Mouse (Mus musculus): ENCODE measurements around the gene Col27a1.
A peak's percentile ranks its signal among the peaks of the same experiment; 100 is the strongest.

Col27a1 gene

DNA sequence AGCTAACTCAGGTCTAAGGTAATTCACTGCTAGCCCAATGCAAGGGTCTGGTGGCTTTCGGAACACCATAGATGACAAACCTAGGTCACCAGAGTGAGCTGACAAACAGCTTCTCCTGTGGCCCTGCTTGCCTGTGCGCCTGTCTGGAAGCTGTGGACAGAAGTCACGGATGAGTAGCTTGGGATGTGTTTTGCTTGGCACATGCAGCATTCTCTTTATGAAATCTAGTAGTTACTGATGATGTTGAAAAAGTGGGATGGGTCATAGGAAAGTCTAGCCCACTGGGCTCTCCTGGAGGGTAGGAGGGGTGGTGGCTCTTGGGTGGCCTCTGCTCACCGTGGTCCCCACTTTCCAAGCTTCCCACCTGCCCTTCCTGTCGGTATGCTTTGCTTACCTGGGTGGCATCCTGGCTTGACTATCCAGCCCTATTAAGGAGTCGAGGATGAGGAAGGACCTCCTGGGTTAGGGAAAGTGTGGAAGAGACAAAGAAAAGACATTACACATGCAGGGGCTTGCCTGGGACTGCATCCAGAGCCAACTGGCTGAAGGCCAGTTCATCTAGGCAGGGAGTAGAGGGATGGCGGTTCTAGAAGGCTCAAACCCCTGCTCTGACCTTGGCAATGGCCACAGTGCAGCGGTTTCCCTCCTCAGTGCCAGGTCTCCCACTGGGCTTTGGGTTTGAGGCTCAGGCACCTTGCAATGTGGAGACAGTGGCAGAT, 12.5 kb downstream of the Col27a1 start:
- DNase-seq: no peak

- DNase-seq: no peak
Measured at GRCm38 (mm10) chr4:63226883-63227235, 13.1 kb downstream of the Col27a1 start.

- peak; percentile 71 for DNase-seq
Measured at GRCm38 (mm10) chr4:63228943-63229342, 15.1 kb downstream of the Col27a1 start.

- no peak for DNase-seq
Measured at GRCm38 (mm10) chr4:63229991-63230581, 16.3 kb downstream of the Col27a1 start.

GRCm38 (mm10) chr4:63231121-63231520, 17.3 kb downstream of the Col27a1 start:
- DNase-seq: no peak

DNA sequence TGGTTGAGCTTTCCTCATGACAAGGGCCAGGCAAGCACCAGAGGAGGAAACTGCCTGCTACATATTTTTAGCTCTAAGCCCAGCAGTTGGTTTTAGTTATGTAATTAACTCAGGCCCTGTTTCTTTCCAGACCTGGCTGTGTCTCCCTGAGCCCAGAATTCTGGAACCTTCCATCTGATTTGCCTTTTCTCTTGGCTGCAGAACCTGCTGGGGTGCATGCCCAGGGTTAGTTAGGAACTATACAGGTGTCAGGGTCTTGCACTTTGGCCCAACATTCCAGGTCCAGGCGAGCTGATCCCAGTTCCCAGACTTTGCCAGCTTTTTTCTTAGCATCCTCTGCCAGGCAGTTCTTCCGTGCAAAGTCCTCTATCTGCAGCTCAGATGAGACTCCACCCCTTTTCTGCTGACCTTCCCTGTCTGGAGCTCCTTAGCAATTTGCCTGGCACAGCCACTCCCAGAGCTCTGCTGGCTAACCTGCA, 18.8 kb downstream of the Col27a1 start:
- DNase-seq: no peak

DNA sequence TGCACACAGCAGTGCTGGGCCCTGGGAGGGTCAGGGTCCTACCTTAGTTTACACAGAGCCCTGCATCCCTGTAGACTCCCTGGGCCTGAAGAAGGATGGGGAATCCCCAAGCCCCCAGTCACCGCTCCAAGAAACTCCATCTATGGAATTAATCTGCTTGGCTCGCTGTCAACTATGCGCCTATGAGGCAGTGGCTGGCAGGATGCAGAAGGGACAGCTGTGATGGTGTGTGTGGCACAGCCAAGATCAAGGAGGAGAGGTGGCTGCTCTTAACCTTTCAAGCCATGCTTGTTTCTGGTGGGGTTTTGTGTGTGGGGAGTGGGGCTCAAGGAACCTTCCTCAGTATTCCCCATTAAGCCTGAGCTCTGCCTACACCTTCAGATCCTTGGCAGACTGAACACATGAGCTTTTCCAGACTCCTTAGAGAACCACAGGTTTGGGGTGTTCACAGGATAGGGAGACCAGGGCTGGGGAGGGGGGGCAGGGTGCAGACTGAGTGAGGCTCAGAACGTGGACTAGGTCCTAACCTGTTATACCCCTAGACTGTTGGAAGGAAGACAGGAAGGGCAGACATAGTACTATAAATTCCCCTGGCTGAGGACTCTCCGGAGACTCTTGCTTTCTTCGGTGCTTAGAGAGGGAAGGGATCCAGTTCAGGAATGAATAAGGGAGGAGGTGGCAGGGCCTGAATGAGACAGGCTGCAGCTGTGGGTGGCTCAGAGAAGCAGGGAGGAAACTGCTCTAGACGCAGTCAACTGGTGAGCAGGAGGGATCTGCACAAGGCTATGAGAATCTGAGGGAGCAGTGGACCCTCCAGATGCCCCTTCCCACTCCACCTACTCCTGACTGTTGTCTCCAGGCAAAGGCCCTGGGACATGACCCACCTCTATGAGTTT, 20.0 kb downstream of the Col27a1 start:
- DNase-seq: peak; percentile 51

DNA sequence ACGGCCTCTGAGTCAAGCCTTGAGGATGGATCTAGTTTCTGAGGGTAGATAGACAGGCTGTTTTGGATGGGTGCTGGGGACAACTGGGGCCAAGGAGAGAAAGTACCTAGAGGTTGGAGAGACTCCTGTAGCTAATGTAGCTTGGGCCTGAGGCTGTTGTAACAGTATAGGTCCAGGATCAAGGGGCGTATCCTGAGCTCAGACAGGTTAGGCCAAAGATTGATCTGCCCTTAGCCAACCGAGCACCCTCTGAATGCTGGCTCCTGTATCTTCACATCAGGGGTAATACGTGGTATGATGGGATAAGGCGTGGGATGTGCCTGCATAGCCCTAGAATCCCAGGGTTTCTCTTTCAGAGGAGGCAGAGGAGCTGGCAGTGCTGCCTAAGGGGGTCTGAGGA, 21.0 kb downstream of the Col27a1 start:
- DNase-seq: no peak

GRCm38 (mm10) chr4:63236235-63236634, 22.4 kb downstream of the Col27a1 start:
- DNase-seq: no peak

- no peak for DNase-seq
Measured at GRCm38 (mm10) chr4:63237225-63237624, 23.4 kb downstream of the Col27a1 start.

- DNase-seq: no peak
Measured at GRCm38 (mm10) chr4:63238141-63238540, 24.3 kb downstream of the Col27a1 start.

DNA sequence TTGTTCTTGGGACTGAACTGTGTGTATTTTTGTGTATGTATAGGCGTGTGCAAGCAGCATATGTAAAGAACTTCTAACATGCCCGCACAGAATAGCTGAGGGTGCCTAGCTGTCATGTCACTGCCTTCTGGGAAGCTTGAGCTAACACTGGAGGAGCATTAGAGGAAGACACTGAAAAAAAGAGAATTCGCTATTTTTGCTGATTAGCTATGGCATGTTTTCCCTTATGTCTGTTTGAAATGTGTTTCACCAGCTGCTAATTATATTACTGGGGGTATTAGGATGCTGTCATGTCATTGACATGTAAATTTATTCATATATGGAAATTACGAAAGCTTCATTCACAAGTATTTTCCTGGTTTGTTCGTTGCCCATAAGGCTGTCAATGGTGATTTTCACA, 24.9 kb downstream of the Col27a1 start:
- no peak for DNase-seq

DNA sequence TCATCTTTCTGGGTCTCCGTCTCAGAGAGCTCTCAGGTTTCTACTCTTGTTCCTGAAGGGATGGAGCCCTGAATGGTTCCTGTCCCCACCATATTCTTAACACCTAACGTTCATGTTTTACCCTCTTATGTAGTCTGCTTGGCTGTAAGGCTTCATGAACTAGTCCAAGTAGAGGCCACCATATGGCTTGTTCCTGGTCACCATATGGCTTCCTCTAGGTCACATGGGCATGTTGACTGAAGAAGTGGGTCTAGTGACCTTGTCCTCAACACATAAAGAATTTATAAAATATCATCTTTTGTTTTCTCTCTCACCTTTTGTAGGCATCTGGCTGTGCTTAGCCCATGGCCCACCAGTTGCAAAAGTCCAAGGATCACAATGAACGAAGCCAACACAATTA, 27.2 kb downstream of the Col27a1 start:
- DNase-seq: no peak

- DNase-seq: no peak
Measured at GRCm38 (mm10) chr4:63247991-63248390, 34.2 kb downstream of the Col27a1 start.

DNA sequence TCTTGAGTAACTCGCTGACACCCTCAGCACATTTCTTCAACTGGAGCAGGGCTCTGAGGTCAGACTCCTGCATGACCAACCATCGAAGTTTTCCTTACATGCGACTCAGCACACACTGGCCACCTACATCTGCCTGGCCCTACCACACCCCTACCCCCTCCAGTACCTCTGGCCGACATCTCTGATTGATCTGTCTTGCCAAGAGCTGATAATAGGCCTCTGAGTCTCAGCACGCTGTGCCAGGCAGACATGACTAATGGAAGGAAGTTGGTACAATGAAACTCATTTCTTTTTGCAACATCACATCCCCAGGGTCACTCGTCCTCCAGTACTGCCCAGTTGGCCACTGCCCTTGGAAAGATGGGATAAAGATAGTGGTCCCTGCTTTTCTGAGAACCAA, 35.1 kb downstream of the Col27a1 start:
- DNase-seq: no peak

- peak; percentile 28 for DNase-seq
Measured at GRCm38 (mm10) chr4:63251760-63252159, 38.0 kb downstream of the Col27a1 start.

- no peak for DNase-seq
Measured at GRCm38 (mm10) chr4:63253716-63254115, 39.9 kb downstream of the Col27a1 start.

GRCm38 (mm10) chr4:63254151-63254550, 40.3 kb downstream of the Col27a1 start:
- DNase-seq: no peak

DNA sequence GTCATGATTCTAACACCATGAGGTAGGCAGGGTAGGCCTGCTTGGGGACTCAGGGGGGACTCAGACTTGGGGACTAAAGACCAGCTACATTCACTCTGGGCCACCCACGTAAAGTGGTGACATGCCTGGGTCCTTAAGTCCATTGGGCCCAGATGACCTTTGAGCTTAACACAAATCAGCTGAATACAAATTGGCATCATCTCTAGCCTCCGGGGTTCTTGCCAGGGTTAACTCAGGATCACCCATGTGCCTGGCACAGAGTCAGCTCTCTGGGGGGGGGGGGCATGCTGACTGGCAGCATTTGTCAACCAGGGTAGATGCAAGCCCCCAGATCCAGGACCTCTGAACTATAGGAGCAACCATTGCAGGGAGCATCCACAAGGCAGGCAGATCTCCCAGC, 42.6 kb downstream of the Col27a1 start:
- no peak for DNase-seq

GRCm38 (mm10) chr4:63257346-63257745, 43.5 kb downstream of the Col27a1 start:
- no peak for DNase-seq

- no peak for DNase-seq
Measured at GRCm38 (mm10) chr4:63258096-63258495, 44.3 kb downstream of the Col27a1 start.

- DNase-seq: no peak
Measured at GRCm38 (mm10) chr4:63259066-63259465, 45.3 kb downstream of the Col27a1 start.

DNA sequence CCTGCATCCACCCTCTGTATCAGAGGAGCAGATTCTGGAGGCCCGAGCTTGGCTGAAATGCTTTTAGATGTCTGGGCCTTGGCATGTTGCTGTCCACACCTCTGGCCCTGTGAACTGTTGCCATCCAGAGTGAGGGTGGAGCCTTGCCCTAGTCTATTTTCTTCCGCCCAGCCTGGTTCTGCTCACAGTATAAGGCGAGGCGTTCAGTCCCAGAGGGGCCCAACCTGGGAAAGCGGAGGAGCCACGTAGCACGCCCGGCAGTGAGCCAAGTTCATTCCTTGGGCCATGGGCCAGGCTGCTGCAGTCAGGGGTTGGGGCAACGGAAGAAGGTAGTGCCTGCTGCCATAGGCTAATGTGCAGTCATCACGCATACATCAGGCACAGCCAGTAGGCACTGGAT, 46.7 kb downstream of the Col27a1 start:
- DNase-seq: no peak

- DNase-seq: no peak
Measured at GRCm38 (mm10) chr4:63262941-63263340, 49.1 kb downstream of the Col27a1 start.

All from right cerebral cortex, postnatal 25 days (tissue).